Mouse (Mus musculus): ENCODE results near the gene Guf1.

GRCm38 (mm10) chr5:69601027-69601426 is 44.3 kb downstream of the Guf1 start:
- TF ChIP-seq ZNF384 (IDR thresholded peaks at IDR 0.05; ENCODE audit: low read depth, low read length) (no peak), CHD2 (IDR thresholded peaks at IDR 0.05; ENCODE audit: low read depth, low read length) (no peak), MAFK (IDR thresholded peaks at IDR 0.05; ENCODE audit: insufficient read depth, low read depth, low read length) (no peak), HCFC1 (IDR thresholded peaks at IDR 0.05; ENCODE audit: borderline replicate concordance, insufficient read depth, low read length) (no peak)

Measured in ES-E14 (cell line).